Mouse (Mus musculus): ENCODE results near the gene Spon1.

The Spon1 gene

DNA sequence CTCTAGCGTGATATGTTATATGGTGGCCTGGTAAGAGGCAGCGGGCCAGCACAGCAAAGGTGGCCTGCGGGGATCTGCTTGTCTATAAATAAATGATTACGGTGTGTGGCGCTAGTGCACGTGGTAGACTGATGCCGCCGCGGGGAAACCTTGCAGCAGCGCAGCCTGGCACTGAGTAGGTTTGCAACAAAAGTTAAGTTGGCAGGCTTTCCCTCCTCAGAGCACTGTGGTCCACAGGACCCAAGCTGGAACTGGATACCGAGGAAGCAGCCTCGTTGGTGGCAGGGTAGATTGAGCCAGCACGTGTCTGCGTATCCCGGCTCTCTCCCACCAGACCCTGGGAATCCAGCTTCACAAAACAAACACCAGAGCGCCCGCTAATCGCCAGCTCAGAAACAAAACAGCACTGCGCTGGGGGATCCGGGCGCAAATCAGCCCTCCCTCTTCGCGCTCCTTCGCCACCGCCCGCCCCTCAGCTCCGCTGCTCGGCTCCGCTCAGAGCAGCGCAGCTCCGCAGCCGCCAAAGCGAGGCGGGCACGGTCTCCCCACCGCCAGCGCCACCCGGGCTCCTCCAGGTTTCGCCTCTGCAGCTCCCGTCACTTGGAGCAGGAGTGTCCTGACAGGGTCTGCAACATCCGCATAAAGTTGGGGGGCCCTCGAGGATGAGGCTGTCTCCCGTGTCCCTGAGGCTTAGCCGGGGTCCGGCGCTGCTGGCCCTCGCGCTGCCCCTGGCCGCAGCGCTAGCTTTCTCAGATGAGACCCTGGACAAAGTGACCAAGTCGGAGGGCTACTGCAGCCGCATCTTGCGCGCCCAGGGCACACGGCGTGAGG is at the start of gene Spon1:
Gene Spon1 (plus strand): TSS at position 332 of the 831 bp plus-strand sequence.
- DNase-seq (ENCODE audit: low spot score in 2 of 2) = peak; percentile 45 to 52

DNA sequence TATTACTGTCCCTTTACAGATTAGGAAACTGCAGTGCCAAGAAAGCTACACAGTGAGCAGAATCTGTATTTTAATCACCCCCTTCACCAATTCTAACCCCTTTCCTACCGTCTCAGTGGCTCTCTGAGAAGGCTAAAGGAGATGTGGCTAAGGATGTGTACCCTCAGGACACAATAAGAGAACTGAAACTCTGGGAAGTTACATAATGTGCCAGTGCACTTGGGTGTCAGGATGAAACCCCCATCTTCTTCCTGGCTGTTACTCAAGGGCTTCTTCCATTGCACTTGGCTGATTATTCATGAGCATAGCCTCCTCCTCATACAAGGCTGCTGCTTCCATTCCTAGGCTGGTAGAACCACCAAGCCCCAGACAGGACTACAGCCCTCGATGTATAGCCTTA is 43.8 kb upstream of the Spon1 start:
- no peak for DNase-seq (ENCODE audit: low spot score in 2 of 2)

DNA sequence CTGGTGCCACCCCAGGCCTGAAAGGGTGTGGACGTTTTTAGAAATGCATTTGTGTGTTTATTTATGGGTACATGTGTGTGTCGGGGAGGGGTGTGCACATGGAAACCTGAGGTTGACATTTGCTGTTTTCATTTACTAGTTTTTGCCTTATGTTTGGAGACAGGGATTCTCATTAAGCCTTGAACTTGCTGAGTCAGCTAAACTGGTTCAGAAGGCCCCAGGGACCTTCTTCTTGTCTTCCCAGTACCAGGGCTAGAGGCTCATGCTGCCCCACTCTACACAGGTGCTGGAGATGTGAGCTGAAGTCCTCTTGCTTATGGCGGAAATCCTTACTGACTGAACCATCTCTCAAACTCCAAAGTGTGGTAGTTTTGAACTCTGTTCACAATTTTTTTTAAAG is 41.9 kb upstream of the Spon1 start:
- DNase-seq (ENCODE audit: low spot score in 2 of 2) = no peak

DNA sequence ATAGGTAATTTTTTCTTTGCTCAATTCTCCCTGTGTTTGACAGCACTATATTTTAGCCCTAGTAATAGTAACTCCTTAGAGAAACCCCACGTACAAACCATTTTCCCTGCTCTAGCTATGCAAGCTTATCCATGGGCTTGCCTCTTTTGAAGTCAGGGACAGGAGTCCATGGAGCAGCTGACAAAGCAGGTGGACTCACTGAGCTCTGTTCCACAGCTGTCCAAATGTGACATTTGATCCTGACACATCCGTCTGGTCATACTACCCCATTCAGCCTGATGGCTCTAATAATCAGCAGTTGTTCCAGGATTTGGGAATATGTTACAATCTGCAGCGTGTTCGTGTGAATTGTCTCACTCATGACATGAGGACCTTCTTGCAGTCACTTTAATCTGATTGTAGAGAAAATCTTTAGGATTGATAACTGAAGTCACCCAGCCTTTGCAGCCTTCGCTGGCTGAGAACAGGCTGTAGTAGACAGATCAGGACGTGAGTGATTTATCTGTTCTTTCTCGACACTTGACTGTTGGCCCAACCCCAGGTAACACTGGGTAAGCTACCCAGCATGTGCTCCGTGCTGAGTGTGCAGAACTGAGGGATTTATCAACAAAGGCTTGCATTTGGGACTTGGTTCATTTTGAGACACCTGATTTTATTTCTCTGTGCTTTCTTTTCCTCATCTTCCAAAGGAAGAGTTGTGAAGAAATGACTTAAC is 37.6 kb upstream of the Spon1 start:
- no peak for DNase-seq (ENCODE audit: low spot score in 2 of 2)

DNA sequence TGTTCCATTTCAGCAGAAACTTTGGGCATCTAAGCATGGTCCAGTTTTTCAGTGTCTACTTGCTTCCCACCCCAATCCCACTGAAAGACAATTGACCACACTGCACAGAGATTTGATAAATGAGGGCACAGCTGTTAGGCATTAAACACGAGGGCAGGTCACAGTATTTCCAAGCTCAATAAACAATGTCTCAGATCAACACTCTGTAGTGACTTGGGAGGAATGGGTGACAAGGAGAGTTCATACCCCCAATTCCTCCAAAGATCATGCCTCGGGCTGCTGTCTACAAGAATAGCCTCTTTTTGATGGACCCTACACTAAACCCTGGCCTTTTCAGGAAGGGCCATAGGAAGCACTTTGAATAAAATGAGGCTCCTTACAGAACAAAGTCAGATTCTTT is 36.9 kb upstream of the Spon1 start:
- DNase-seq (ENCODE audit: low spot score in 2 of 2) = no peak

DNA sequence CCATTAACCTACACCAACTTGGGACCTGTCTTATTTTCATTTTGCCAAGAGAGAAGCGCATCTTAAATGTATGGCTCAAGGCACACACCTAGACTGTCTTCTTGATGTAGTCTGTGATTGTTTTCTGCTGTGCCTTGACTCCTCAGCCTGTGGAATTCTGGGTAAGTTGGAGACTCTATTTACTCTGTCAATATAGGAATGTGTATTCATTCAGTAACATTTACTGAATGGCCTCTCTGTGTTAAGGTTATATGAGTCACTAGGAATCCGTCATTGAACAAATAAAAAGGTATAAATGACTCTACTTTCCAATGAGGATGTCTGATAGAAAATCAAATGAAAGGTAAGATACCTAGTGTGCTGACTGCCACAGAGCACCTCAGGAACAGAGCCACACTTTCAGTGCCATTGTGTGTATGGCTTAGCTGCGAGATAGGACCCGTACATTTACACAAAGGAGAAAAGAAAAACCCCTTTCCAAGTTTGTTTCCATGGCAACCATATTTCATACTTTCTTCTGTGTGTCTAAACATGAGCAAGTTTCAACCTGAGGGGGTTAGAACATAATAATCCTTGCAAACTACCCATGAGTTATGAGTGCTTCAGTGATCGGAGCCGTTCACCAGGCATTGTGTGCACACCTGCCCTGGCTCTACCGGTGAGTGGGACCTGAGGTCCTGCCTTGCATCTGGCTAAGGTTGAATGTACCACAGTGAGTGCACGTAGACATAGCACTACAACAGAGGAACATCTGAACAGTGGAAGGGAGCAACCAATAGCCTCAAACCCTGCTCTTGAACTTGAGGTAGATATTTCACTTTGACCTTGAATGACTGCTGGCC is 35.2 kb upstream of the Spon1 start:
- no peak for DNase-seq (ENCODE audit: low spot score in 2 of 2)

DNA sequence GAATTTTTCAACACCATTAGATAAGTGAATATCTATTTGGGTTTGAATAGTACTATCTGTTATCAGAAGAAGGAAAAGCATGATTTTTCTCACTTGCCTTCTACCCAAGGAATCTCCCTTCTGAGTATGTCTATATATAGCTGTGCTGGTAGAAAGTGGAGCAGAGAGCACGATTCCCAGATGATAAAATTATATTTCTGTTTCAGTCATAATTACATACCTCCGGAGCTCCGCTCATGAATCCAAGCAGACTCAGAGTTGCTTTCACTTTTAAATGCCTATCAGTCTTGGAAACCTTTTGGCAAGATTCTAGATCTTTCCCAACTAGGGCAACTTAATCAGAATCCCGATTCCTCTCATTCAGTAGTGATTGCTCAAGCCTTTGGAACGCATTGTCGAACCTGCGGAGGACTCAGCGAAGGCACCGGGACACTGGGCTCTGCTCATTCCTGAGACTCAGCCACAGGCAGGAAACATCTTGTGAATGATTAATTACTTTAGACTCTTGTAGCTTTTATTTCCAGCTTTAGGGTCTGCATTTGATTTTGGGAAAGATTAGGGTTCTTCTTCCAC is 27.9 kb upstream of the Spon1 start:
- no peak for DNase-seq (ENCODE audit: low spot score in 2 of 2)

DNA sequence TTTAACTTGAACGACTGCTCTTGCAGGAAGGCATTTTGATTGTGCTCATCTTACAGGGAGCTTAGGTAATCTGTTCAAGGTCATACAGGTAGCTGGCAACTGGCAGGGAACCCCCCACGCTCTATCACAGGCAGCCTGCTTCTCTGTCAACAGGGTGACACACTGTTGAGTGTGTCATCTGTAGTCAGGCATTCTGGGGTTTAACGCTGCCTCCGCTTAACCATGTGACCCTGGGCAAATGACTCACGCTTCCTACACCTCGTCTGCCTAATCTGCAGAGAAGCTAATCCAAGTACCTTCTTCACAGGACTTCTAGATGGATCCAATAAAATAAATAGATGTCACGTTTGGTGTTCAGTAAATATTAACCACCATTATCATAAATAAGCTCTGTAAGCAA is 26.6 kb upstream of the Spon1 start:
- no peak for DNase-seq (ENCODE audit: low spot score in 2 of 2)

DNA sequence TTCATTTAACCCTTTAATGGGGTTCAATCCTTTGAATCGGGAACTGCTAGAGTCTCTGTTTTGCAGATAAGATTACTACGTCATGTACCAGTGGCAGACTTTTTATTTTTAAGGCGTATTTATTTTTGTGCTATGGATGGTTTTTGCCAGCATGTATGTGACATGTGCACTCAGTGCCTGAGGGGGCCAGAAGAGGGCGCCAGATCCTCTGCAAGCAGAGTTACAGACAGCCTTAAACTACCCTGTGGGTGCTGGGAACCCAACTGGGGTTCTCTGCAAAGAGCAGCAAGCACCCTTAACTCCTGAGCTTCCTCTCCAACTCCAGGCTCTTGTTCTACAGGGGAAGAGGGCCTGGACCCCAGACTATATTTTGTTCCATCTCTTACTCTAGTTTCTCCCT is 23.2 kb upstream of the Spon1 start:
- DNase-seq (ENCODE audit: low spot score in 2 of 2) = no peak

DNA sequence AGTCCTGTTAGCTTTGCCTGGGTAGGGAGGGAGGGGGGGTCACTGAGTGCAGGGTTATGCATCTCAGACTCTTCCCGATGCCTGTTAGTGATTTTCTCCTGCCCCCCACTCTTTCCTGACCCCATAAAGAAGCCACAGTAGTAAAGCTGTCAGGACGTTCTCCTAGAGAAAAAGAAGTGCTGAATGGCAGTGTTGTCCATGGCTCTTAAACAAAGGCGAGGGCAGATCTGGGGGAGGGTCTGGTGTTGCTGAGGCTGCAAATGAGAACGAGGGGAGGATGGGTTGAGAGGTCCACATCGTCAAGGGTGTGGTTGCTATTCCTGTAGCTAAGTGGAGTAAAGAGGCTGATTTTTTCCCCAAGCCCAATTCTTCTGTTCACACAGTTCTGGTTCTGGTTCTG is 21.8 kb upstream of the Spon1 start:
- no peak for DNase-seq (ENCODE audit: low spot score in 2 of 2)

DNA sequence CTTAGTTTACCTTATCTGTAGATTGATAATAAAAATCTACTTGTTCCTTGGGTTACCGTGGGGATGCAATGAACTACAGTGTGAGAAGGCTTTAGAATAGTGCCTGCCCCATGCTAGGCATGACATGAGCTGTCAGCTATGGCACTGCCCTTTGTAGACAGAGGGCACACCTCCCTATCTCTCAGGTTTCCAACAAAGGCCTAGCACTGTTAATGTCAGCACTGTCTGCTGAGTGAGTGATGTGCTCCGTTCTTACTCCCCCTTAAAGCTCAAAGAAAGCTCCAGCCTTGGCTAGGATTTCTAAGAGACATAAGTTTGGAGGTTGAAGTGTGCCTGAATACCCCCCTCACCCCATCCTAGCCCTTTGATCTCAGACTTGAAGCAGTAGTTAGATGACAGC is 9.2 kb upstream of the Spon1 start:
- DNase-seq (ENCODE audit: low spot score in 2 of 2) = no peak

DNA sequence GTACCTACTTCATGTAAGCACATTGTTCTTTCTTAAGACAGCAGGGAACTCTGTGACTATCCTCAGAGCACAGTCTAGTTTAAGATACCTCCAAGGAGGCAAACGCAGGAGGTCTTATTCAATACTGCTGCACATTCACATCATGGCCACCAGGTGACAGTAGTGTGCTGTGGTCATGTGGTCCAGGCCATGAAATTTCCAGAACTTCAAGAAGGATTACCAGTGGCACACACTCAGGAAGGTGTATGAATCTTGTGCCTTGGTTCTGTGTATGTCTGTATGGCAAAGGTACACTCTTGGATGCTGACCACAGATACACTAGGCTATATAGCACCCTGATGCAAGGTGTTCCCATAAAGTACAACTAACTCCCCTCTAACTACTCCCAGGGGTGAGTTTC is 6.6 kb upstream of the Spon1 start:
- DNase-seq (ENCODE audit: low spot score in 2 of 2) = peak; percentile 34 to 51

DNA sequence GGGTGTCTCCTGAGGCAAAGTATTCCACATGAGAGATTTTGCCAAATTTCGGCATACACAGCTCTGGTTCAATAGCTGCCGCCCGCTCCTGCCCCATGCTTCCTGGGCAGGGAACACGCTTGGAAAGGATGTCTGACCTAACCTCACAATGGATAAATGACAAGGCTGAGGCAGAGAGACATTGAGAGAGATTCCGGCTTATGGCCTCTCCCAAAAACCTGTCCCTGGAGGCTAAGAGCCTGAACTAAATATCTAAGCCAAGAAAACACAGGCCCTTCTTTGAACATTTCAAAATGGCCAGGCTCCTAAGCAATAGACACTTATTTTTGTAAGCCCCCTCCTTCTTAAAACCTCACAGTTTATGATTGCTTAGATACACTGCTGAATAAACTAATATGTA is 665 bp upstream of the Spon1 start:
- DNase-seq (ENCODE audit: low spot score in 2 of 2) = no peak

DNA sequence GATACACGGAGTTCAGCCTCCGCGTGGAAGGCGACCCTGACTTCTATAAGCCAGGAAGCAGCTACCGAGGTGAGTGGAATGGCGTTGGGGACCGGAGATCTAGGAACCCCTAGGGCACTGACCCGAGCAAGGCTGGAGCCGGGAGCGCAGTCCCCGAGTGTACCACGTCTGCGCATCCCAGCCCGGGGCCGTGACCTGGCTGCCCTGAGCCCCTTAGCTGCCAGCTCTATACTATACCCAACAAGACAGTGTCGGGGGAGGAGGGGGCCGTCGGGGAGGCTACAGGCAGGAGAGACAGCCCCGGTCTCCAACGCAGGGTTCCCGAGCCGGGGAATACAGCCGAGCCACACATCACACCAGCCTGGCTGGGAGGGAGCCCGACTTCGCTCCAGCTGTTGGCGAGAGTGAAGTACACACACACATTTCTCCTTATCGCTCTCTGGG is 722 bp downstream of the Spon1 start:
- peak in 1 of 2 experiments; percentile 13 for DNase-seq (ENCODE audit: low spot score in 2 of 2)

DNA sequence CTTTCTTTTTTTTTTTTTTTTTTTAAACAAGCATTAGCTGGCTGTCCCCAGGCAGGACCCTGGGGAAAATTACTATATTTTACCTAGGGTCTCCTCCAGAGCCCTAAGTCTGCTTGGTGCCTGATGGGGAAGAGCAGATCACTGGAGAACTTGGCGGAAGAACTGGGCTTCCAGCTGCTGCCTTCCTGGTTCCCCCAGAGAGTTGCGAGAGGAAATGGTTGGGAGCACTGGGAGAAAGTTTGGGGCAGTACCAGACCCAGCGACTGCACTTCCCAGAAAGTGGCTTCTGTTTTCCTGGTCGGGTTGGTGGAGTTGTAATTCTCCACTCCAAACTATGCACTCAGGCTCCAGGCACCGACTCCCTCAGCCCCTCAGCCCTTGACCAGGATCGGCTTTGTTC is 1.7 kb downstream of the Spon1 start:
- DNase-seq (ENCODE audit: low spot score in 2 of 2) = no peak

DNA sequence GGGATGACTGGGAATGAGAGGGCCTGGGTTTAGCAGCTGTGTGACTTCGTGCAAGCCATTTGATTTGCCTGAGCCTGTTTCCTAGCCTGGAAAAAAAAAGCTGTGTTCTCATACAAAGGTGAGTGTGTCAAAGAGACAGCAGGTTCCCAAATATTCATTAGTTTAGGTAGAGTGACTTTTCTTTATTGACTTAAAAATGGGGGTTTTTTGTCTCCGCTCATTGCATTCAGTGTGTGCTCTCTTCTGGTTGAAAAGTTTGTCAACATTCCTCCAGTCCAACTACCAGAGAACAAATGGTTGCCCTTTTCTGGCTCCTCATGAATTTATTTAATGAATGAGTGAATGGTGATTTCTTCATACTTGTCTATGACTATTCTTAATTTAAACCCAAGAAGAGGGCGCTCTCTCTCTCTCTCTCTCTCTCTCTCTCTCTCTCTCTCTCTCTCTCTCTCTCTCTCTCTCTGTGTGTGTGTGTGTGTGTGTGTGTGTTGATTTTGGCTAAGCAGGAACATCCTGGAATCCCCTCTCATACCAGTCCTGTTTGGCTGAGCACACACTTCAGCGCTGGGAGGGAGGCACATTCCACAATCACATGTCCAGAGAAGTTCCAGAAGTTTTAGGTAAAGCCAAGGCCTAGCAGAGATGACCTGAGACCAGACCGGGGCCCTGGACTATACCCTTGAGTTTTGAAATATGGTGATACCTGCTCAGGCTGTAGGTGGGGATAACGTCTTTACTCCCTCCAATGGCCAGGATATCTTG is 2.6 kb downstream of the Spon1 start:
- no peak for DNase-seq (ENCODE audit: low spot score in 2 of 2)

DNA sequence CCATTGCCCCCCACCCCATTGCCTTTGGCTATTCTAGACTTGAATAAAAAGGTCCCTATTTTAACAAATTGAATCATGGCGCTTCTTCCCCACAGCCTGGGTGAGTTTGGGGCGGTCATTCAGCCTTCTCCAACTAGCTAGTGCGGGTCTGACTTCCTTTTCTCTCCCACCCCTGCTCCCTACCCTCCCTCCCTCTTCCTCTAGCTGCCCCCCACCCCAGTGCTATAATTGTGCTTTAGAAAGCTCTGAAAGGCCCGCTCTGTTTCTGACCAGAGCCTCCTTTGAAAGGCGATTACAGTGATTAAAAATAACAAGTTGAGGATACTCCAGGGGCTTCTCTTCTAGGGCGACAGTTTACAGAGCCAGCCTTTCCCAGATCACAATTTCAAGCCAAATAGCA is 3.5 kb downstream of the Spon1 start:
- no peak for DNase-seq (ENCODE audit: low spot score in 2 of 2)

DNA sequence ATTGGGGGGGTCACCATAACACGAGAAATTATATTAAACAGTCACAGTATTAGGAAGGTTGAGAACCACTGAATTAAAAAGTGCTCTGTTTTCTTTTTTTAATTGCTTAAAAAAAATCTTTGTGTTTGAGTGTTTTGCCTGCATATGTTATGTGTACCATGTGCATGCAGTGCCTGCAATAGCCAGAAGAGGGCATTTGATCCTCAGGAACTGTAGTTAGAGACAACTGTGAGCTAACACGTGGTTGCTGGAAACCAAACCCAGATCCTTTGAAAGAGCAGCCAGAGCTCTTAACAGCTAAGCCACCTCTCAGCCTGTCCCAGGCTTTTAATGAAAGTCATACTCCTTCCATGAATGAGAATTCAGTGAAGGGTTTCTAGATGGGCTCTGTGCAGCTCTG is 6.3 kb downstream of the Spon1 start:
- DNase-seq (ENCODE audit: low spot score in 2 of 2) = no peak

DNA sequence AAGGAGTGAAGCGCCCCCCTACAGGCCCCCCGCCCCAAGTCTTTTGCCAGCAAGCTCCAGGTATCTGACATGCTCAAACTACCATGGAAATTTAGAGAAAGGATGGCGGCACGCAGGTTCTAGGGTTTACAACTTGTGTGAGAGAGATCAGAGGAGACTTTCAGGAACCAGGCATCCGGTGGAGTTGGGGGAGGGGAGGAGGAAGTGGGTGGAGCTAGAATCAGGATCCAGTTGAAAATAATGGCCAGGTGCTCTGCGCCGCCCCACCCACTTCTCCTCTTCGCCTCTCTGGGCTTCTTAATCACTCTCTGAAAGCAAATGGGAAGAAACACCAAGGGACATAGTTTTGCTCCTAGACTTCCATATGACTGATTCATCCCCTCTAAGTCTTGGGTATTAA is 7.6 kb downstream of the Spon1 start:
- DNase-seq (ENCODE audit: low spot score in 2 of 2) = no peak

DNA sequence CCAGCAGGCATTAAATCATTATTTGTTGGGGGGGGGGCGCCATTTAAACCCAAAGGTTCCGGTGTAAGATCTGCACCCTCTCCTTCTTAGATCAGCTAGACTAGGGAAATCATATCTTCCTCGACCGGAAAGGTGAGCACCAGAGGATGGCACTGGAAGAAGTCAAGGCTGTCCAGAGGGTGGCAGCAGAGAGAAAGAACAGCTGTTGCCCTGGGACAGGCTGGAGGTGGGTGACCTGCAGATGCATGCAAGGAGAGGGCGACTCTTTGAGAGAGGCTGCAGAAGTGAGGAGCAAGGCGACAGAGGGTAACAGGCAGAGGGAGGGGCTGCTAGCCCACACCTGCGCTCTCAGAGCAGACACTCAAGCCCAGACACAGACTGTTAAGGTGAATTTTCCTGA is 8.2 kb downstream of the Spon1 start:
- DNase-seq (ENCODE audit: low spot score in 2 of 2) = no peak

DNA sequence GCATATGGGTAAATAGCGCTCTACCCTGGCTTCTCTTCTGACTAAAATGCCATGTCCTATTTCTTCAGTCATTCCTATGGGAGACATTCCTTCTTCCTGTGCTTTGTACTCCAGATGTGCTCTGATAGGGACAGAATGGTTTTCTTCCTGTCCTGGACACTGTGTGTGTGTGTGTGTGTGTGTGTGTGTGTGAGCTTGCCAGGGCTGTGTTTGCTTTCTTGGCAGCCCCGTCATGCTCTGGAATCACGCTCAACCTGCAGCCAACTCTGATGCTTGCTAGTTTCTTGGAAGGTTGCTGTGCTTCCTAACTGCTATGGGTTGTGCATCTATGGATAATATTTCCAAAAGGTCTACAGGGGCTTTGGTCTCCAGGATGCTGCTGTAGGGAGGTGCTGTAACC is 9.1 kb downstream of the Spon1 start:
- no peak for DNase-seq (ENCODE audit: low spot score in 2 of 2)
